Mouse (Mus musculus) CH12.LX (cell line): ENCODE results near the gene Sox2.

Experiments used
- CTCF ChIP-seq, 2 experiments: IDR thresholded peaks in 1 of 2; conservative IDR thresholded peaks in 1 of 2; 2 replicates each; pipeline ENCODE4 v1.5.1; 2011 to 2012; ENCODE audit warnings: low read depth in 2 of 2, low read length in 2 of 2, improper control_type of control experiment in 1 of 2, inconsistent platforms in 1 of 2, mild to moderate bottlenecking in 1 of 2, moderate library complexity in 1 of 2
- MAX ChIP-seq: IDR thresholded peaks from 2 replicates; pipeline ENCODE4 v1.6.1; 2011; ENCODE audit warnings: low read length, improper control_type of control experiment
- POLR2A ChIP-seq: IDR thresholded peaks from 2 replicates; pipeline ENCODE4 v1.6.1; 2011; ENCODE audit warnings: low read depth, mild to moderate bottlenecking, improper control_type of control experiment, low read length
- POLR2AphosphoS2 ChIP-seq: IDR thresholded peaks from 2 replicates; pipeline ENCODE4 v1.6.1; 2011; ENCODE audit warnings: low read depth, low read length, improper control_type of control experiment
- TCF12 ChIP-seq: IDR thresholded peaks from 2 replicates; pipeline ENCODE4 v1.6.1; 2014; ENCODE audit warnings: low read depth, mild to moderate bottlenecking, inconsistent platforms, low read length, improper control_type of control experiment

DNA sequence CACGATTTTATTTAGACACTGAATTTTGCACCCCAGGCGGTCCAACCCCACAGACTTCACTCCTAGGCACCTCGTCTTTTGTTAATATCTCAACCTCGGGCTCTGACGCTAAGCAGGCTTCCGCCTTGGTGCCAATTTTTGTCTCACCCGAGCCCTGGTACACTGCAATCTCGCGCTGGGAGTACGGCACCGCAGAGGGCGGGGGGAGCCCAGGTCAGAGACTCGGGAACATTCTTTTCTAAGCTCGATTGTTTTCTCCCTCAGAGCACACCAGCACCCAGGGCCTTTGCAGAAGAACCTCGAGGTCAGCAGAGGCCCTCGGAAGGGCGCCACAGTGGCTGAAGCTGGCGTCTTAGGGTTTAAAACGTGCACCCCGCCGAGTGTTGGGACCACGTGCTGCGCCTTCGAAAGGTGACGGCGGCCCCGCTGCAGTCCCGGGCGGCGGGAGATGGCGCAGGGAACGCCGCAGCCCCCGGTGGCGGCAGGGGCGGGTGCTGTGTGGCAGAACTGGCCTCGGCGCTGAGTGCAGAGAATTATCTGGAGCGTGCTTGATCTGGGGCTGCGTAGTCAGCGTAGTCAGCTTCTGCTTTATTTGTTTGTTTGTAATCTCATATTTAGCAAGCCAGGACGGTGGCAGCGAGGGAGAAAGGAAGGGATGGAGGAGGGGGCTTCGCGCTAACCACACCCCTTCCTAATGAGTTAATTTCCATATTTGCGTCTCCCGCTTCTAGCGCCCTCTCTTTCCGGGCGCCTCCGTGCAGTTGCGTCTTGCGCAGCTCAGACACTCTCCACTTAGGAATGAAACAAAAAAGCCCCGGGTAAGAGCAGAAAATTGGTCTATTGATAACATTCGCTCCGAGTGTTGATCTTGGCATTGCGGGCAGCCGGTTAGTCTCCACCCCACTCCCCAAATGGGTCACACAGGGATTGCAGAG lies 13.8 kb downstream of the Sox2 start:
- TF ChIP-seq MAX (no peak), POLR2AphosphoS2 (no peak), CTCF (conservative IDR thresholded peaks at IDR 0.05 in 1 of 2, IDR thresholded peaks at IDR 0.05 in 1 of 2; ENCODE audit: low read depth in 2 of 2, low read length in 2 of 2) (no peak), POLR2A (no peak), TCF12 (no peak)
